Mouse (Mus musculus) mammary gland, adult 2 months (tissue): ENCODE results near the gene BC107364. TPM values are rescaled to one million over a fixed set of nuclear protein-coding genes. Genes with fewer than 3 reads are reported as not detected.

Source experiments
- polyA plus RNA-seq: library from polyadenylated mRNA; depleted of rRNA; stranded (reverse); fragments of >200 nt; gene quantifications from 2 replicates; pipeline ENCODE4 v1.2.3, GENCODE M21; 2012; ENCODE audit warnings: low replicate concordance; rRNA removed

The BC107364 gene
- polyA plus RNA-seq, result 0.29 and 0.76 TPM in 2 replicates

GRCm38 (mm10) chr3:96452262-96452661 is at the start of gene BC107364:
TSS of gene BC107364 (minus strand) at chr3:96452306.

Other genes starting within 250 kb of the BC107364 start
- 36.4 and 85.0 TPM in 2 replicates for gene Bola1, start 232.6 kb downstream of the BC107364 start, polyA plus RNA-seq
- gene Hist2h2ab, start 232.4 kb downstream of the BC107364 start, polyA plus RNA-seq, result 3.1 TPM in 1 of 2 replicates, not detected in the other
- 2.5 and 23.4 TPM in 2 replicates for gene Hist2h2ac, start 231.4 kb downstream of the BC107364 start, polyA plus RNA-seq
- 4.8 and 7.8 TPM in 2 replicates for gene Hist2h2be, start 231.2 kb downstream of the BC107364 start, polyA plus RNA-seq
- 25.1 and 89.4 TPM in 2 replicates for gene Hist2h3c2, start 213.2 kb downstream of the BC107364 start, polyA plus RNA-seq
- 28.8 and 350 TPM in 2 replicates for gene Hist2h2aa2, start 212.0 kb downstream of the BC107364 start, polyA plus RNA-seq
- gene Hist2h2aa1, start 206.8 kb downstream of the BC107364 start, polyA plus RNA-seq, result 270 and 607 TPM in 2 replicates
- gene Hist2h3c1, start 205.6 kb downstream of the BC107364 start, polyA plus RNA-seq, result not detected in 2 replicates
- gene Hist2h4, start 189.0 kb downstream of the BC107364 start, polyA plus RNA-seq, result 2.7 and 10.1 TPM in 2 replicates
- gene Hist2h3b, start 183.7 kb downstream of the BC107364 start, polyA plus RNA-seq, result 20.1 and 116 TPM in 2 replicates
- 1.1 and 3.8 TPM in 2 replicates for gene Hist2h2bb, start 182.6 kb downstream of the BC107364 start, polyA plus RNA-seq
- 4.5 and 11.6 TPM in 2 replicates for gene Fcgr1, start 158.3 kb downstream of the BC107364 start, polyA plus RNA-seq
- gene Hfe2, start 72.9 kb upstream of the BC107364 start, polyA plus RNA-seq, result 0.68 and 132 TPM in 2 replicates
- gene Txnip, start 105.7 kb upstream of the BC107364 start, polyA plus RNA-seq, result 685 and 1,326 TPM in 2 replicates
- not detected in 2 replicates for gene Gm16253, start 124.7 kb upstream of the BC107364 start, polyA plus RNA-seq
- 17.5 and 21.4 TPM in 2 replicates for gene Polr3gl, start 141.9 kb upstream of the BC107364 start, polyA plus RNA-seq
- gene Ankrd34a, start 144.3 kb upstream of the BC107364 start, polyA plus RNA-seq, result 0.49 and 0.62 TPM in 2 replicates
- gene Lix1l, start 148.8 kb upstream of the BC107364 start, polyA plus RNA-seq, result 19.1 and 35.6 TPM in 2 replicates
- 3.5 and 7.0 TPM in 2 replicates for gene Rbm8a, start 177.6 kb upstream of the BC107364 start, polyA plus RNA-seq
- gene Pex11b, start 183.1 kb upstream of the BC107364 start, polyA plus RNA-seq, result 28.7 and 53.0 TPM in 2 replicates
- gene Gm42957, start 183.2 kb upstream of the BC107364 start, polyA plus RNA-seq, result 0.10 and 0.43 TPM in 2 replicates
- 1.2 and 3.6 TPM in 2 replicates for gene Itga10, start 193.3 kb upstream of the BC107364 start, polyA plus RNA-seq
- 1.3 and 2.9 TPM in 2 replicates for gene Ankrd35, start 217.8 kb upstream of the BC107364 start, polyA plus RNA-seq
- 48.5 and 50.7 TPM in 2 replicates for gene Pias3, start 244.1 kb upstream of the BC107364 start, polyA plus RNA-seq